Mouse (Mus musculus): ENCODE measurements around the gene Ttc28.

The Ttc28 gene

GRCm38 (mm10) chr5:111175410-111175809 lies 295.8 kb downstream of the Ttc28 start:
- no peak for DNase-seq (ENCODE audit: low spot score)

DNA sequence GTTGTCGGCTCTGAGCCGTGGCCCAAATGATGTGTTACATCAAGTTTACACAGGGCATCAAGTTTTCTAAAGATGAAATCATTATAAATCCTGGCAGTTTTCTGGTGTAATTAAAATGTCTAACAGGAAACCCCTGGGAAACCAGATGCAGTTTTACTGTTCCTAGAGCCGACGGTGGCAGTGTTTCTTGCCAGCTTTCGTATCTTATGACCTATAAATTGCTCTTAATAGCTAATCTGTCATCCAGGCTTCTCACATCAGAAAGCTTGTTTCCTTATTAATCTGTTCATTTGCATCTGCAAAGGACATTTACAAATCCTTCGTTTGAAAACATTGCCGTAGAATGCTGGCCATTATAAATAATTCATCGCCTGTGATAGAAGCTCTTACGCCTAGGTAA lies 296.2 kb downstream of the Ttc28 start:
- DNase-seq (ENCODE audit: low spot score), result no peak

GRCm38 (mm10) chr5:111176441-111176840 lies 296.8 kb downstream of the Ttc28 start:
- DNase-seq (ENCODE audit: low spot score), result no peak

DNA sequence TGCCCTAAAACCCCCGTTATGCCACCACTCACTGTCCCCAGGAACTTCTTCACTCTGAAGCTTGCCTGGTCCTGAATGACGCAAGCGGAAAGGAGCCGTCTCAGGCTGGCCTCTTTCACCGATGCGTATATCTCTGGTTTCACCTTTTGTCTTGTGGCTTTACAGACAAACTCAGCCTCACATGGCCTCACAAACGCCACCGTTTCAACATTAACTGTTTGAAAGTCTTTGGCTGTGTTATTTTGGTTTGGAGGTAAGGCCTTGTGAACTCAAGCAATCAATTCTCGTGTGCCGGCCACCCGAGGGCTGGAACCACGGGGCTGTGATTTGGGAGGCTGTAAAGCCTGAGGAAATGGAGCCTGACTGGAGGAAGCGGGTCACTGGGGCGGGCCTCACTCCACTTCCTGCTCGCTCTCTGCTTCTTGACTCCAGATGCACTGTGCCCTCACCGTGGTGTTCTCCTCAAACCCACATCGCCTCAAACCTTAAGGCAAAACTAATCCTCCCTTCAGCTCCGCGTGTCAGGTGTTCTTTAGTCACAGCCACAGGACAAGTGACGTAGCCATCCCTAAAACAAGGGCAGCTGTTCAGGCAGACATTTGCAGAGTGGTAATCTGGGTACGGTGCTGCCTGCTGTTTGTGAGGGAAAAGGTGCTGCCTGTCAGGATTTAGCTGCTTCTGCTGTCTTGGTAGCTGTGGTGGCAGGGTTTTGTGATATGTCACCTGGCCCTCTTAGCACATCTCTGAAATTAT lies 298.9 kb downstream of the Ttc28 start:
- DNase-seq (ENCODE audit: low spot score), result no peak

DNA sequence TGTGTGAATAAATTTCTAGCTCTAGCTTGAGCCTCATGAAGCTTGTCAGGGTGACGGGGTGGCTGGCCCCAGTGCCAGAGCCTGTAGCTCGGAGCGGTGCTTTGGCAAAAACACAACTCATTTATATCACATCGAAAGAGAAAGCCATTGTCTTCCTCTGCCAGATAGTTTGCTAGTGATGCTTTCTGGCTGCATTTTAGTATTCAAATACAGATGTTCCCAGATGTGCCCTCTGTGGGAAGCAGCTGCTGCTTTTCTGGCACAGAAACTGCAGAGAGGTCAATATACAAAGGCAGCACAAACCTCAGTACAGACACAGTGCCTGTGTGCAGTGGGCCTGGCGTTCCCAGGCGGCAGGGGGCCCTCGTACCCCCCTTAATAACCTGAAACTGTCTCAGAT lies 300.0 kb downstream of the Ttc28 start:
- DNase-seq (ENCODE audit: low spot score), result no peak

GRCm38 (mm10) chr5:111180091-111181053 lies 300.8 kb downstream of the Ttc28 start:
- no peak for DNase-seq (ENCODE audit: low spot score)

- no peak for DNase-seq (ENCODE audit: low spot score)
These were observed 301.8 kb downstream of the Ttc28 start for GRCm38 (mm10) chr5:111181204-111181912.

- no peak for DNase-seq (ENCODE audit: low spot score)
These were observed 307.0 kb downstream of the Ttc28 start for GRCm38 (mm10) chr5:111186600-111186999.

DNA sequence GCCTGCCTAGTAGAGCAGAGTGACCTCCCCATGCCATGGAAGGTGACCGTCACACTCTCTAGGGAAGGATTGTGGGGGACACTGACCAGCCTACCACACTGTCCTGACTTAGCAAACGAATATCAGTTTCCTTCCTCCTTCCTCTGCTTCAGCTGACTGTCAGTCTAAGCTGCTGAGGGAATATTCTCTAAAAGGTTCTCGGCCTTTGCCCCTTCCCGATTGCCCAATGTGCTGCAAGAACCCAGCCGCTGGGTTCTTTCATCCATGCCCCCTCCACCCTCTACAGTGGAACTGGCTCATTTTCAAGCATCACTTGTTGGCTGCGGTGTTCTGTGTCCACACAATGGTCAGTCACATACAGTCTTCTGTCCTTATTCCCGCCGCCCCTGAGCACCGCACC lies 312.4 kb downstream of the Ttc28 start:
- no peak for DNase-seq (ENCODE audit: low spot score)

GRCm38 (mm10) chr5:111194829-111195228 lies 315.2 kb downstream of the Ttc28 start:
- DNase-seq (ENCODE audit: low spot score), result no peak

DNA sequence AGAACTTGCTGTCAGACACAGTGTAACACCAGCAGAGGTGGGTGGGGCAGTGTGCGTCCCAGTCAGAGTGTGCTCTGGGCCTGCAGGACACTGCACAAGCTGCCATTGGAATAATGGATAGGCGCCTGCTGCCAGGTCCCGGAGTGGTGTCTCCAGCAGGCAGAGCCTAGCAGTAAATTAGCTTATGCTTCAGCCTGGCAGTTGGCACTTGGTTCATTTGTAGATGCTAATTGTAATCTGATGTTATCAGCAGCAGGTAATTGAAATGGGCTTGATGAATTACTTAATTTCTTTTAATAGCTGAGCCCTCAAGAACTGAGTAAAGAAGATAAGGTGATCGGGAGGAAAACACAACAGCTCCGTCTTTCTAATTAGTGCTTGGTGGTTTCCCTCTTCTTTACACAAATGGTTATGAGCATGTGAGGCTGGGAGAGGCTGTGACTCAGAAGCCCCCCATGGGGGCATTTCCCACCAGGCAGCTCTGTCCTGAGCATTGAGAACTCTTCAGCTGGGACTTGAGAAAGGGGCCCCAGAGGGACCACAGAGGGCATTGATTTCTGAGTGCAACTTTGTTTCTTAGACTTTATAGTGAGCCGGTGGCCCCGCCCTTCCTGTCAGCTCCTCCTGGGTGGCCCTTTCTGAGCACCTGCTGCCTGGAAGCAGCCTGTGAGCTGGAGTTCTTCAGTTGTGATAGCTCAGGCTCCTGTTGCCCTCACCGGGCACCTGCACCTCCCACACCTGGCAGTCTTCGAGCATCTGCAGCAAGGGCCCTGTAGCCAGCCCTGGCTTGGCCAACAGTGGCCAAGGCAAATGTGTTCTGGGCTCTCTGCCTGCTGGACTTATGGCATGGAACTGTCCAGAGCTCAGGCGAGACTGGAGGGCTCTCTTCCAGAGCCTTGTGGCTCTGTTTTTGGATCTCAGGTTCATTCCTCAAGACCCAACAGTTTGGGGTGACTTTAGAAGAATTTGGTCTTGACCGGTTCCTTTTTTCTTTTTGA lies 316.2 kb downstream of the Ttc28 start:
- no peak for DNase-seq (ENCODE audit: low spot score)

DNA sequence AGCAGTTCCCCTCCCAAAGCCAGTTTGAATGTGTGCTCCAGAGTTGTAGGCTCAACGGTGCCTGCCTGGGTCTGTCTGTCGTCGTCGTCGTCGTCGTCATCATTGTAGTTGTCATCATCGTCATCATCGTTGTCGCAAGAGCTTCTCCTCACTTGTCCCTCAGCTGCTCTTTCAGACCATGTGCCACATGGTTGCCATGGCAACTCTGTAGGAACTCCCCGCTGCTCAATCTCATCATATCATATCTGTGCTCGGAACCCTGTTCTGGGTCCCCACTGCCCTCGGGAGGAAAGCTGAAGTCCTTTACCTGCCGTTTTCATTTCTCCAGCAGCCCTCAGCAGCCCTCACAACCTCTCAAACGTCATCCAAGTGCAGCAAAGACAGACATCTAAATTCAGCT lies 318.1 kb downstream of the Ttc28 start:
- DNase-seq (ENCODE audit: low spot score), result no peak

- no peak for DNase-seq (ENCODE audit: low spot score)
These were observed 320.7 kb downstream of the Ttc28 start for GRCm38 (mm10) chr5:111200167-111200840.

DNA sequence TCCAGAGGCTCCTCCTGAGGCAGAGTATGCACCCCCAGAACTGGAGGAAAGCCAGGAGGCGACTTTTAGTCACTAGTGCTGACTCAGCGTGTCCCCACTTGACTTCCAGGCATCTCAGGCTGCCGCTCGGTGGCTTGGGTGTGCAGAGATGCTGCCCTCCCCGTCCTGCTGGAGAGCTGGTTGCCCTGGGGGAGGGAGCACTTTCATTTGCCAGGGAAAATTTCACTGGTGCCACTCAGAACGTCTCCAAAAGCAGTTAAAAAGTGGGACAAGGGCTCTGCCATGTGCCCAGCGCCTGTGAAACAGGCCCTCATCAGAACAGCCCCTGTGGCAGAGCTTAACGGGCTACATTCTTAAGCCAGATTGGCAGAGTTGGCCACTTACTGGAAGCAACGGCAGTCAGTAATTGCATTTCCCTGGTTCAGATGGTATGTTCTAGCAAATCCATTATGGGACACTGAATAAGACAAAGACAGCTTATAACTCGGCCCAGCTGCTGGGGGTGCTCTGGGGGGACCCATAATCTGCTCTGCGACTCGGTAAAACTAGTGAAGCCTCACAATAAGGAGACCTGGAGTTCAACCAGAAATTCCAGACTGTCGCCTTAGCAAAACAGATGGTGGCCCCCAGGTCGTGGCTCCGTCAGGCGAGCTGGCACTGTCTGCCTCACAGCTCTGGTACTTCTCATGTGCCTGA lies 321.5 kb downstream of the Ttc28 start:
- DNase-seq (ENCODE audit: low spot score), result peak; percentile 63

GRCm38 (mm10) chr5:111204221-111204620 lies 324.6 kb downstream of the Ttc28 start:
- no peak for DNase-seq (ENCODE audit: low spot score)

DNA sequence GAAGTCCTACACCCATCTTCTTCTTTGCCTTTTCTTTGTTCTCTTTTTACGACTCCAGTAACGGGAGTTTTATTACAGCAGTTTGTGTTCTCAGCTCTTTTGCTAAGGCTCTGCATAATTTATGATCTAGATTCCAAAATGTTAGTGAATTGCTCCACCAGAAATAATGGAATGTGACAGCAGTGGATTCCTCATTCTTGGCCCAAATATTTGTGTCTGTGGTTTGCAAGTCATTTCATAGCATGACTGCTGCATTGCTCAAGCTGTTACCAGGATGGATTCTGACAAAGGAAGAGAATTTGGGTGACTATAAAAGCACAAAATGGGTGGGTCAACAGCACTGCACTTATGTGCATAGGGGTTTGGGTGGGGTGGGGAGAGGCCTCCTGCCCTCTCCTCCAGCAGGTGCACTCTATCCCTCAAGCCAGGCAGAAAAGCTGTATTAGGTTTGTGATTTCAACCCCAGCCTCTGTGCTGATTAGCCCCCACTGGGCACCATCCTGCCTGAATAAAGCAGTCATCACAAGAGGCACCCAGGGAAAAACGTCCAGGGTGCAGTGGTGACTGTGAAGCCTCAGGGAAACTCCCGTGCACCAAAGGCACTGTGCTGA lies 325.5 kb downstream of the Ttc28 start:
- no peak for DNase-seq (ENCODE audit: low spot score)

DNA sequence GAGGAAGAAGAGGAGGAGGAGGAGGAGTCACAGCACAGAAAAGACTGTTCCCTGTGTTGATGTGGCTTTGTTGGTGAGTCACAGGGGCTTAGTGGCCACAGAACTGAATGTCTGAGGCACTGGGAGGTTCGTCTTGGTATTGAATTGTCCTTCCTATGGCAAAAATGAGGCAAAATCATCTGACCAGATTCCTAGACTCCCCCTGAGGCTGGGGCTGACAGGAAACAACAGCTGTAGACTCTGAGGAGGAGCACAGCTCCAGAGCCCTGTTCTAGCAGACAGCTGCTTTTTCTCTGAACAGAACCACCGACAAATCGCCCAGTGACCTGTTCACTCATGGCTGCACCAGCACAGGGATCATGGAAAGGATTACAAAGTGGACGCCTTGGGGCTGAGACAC lies 326.2 kb downstream of the Ttc28 start:
- DNase-seq (ENCODE audit: low spot score), result no peak

GRCm38 (mm10) chr5:111207924-111208659 lies 328.5 kb downstream of the Ttc28 start:
- DNase-seq (ENCODE audit: low spot score), result peak; percentile 68

DNA sequence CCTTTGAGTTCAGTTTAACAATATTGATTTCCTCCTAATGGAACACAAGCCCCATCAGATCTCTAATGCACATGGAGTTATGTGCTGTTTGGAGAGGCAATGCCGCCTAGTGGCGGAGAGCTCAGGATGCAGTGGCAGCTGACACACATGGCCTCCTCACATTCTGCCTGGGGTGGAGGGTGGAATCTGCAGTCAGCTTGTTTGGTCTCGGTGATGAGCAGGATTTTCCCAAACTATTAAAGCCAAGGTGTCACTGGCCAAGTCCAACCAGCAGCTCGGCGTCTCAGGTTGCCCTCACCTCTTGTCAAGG lies 329.0 kb downstream of the Ttc28 start:
- DNase-seq (ENCODE audit: low spot score), result peak; percentile 66

All from testis, postnatal 10 days (tissue).